27 mouse cellular contexts compared by ENCODE assay signal in the genomic region with DNA sequence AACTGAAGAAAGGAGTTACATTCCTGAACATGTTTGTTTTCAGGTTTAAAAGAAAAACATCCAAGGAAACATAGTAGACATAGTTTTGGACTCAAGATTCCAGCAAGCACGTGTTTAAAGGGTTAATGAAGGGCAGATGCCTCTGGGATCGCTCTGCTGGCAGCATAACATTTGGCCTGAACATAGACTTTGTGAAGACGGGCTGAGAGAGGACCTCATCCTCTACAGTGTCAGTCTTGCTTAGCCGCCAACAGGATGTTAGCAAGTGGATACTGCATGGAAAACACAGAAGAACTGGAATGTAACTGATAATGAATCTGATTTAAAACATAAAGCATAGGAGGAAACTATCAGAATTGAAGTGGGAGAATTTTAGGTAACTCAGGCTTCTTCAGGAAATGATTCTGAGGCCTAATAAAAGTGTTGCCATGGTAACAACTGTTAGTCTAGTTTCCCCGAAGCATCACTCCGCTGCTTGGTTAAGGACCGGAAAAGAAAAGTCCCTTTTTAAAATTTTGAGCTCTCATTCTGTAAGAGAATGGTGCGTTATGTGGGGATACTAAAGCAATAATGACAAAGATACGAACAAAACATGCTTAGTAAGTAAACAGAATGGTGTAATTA. TPM values are rescaled to one million over a fixed set of nuclear protein-coding genes. Genes with fewer than 3 reads are reported as not detected.
DNase-seq lines count a peak whose midpoint lies in the region; ATAC-seq and TF ChIP-seq lines count a peak whose summit lies in the region.
"Had no signal": no experiment of that assay in that cellular context is flagged by ENCODE, and none has a peak within 500 bp of the region (broad histone marks: within the 10 kb centered on the region; RNA-seq: fewer than 3 reads in every experiment).

No protein-coding gene starts in this region.

- H3K4me3 ChIP-seq in hindbrain, postnatal 0 days (ENCODE audit: low read length) = no peak overlapping the region
- H3K4me3 ChIP-seq in hindbrain, embryonic 13.5 days = no peak overlapping the region
- H3K4me3 ChIP-seq in lung, postnatal 0 days (ENCODE audit: low read depth, low read length) = no peak overlapping the region
- H3K4me3 ChIP-seq: embryonic facial prominence, embryonic 12.5 days; forebrain, embryonic 13.5 days; heart, embryonic 15.5 days; limb, embryonic 10.5 days; limb, embryonic 15.5 days; liver, embryonic 13.5 days had no signal

- H3K36me3 ChIP-seq in hindbrain, postnatal 0 days (ENCODE audit: insufficient read depth, low read length) = no peaks in the 10 kb centered on the region
- H3K36me3 ChIP-seq in hindbrain, embryonic 13.5 days = no peaks in the 10 kb centered on the region
- no peaks in the 10 kb centered on the region for H3K36me3 ChIP-seq in lung, postnatal 0 days (ENCODE audit: insufficient read depth, low read length)
- H3K36me3 ChIP-seq: embryonic facial prominence, embryonic 12.5 days; heart, embryonic 15.5 days; limb, embryonic 10.5 days; limb, embryonic 15.5 days; liver, embryonic 13.5 days had no signal

- 41% methylated on average over 9 of the region's 9 CpGs for WGBS in hindbrain, postnatal 0 days
- 65% methylated on average over 9 of the region's 9 CpGs for WGBS in hindbrain, embryonic 13.5 days
- WGBS in lung, postnatal 0 days = 60% methylated on average over 9 of the region's 9 CpGs

- TF ChIP-seq CTCF in hindbrain, postnatal 0 days (IDR thresholded peaks at IDR 0.05; ENCODE audit: low read depth) = no peak
- TF ChIP-seq CTCF in lung, postnatal 0 days (IDR thresholded peaks at IDR 0.05) = no peak

- H3K27me3 ChIP-seq in hindbrain, postnatal 0 days (ENCODE audit: insufficient read depth, low read length) = no peaks in the 10 kb centered on the region
- H3K27me3 ChIP-seq in hindbrain, embryonic 13.5 days = no peaks in the 10 kb centered on the region
- H3K27me3 ChIP-seq in lung, postnatal 0 days (replicated peaks; ENCODE audit: insufficient read depth, low read length) = no peaks in the 10 kb centered on the region
- H3K27me3 ChIP-seq: embryonic facial prominence, embryonic 12.5 days; forebrain, embryonic 13.5 days; heart, embryonic 15.5 days; limb, embryonic 15.5 days; liver, embryonic 13.5 days had no signal

- peak; percentile 67; the same call in 1 of the 2 replicates for ATAC-seq in frontal cortex, adult (ENCODE audit: low TSS enrichment)
- peak; percentile 58; the same call in 1 of the 2 replicates for ATAC-seq in hindbrain, postnatal 0 days
- no peak for ATAC-seq in hindbrain, embryonic 13.5 days (ENCODE audit: low FRiP score)
- no peak for ATAC-seq in lung, postnatal 0 days
- ATAC-seq: forebrain, embryonic 13.5 days had no signal

- no peak overlapping the region for H3K9ac ChIP-seq in hindbrain, postnatal 0 days (replicated peaks; ENCODE audit: low read length)
- H3K9ac ChIP-seq in hindbrain, embryonic 13.5 days = no peak overlapping the region
- no peak overlapping the region for H3K9ac ChIP-seq in lung, postnatal 0 days (replicated peaks; ENCODE audit: low read depth)
- H3K9ac ChIP-seq: embryonic facial prominence, embryonic 12.5 days; forebrain, embryonic 13.5 days; heart, embryonic 15.5 days; limb, embryonic 15.5 days; liver, embryonic 13.5 days had no signal

- no peak for TF ChIP-seq EP300 in lung, postnatal 0 days (IDR thresholded peaks at IDR 0.05)

- 0 out of 2 replicates have a peak, but pooled peaks cover 2% of the 10 kb centered on the region for H3K4me1 ChIP-seq in hindbrain, postnatal 0 days (ENCODE audit: insufficient read depth, low read length)
- H3K4me1 ChIP-seq in hindbrain, embryonic 13.5 days (replicated peaks) = no peaks in the 10 kb centered on the region
- H3K4me1 ChIP-seq in lung, postnatal 0 days (ENCODE audit: insufficient read depth, low read depth, low read length) = no peaks in the 10 kb centered on the region
- H3K4me1 ChIP-seq: embryonic facial prominence, embryonic 12.5 days; forebrain, embryonic 13.5 days; heart, embryonic 15.5 days; limb, embryonic 10.5 days; limb, embryonic 15.5 days; liver, embryonic 13.5 days had no signal

- H3K4me2 ChIP-seq in hindbrain, postnatal 0 days (ENCODE audit: low read depth, low read length) = no peak overlapping the region
- H3K4me2 ChIP-seq in hindbrain, embryonic 13.5 days = no peak overlapping the region
- no peak overlapping the region for H3K4me2 ChIP-seq in lung, postnatal 0 days (replicated peaks; ENCODE audit: low read depth, low read length)
- H3K4me2 ChIP-seq: embryonic facial prominence, embryonic 12.5 days; forebrain, embryonic 13.5 days; heart, embryonic 15.5 days; limb, embryonic 15.5 days; liver, embryonic 13.5 days had no signal

- no peak for DNase-seq in frontal cortex, postnatal 25 days (ENCODE audit: low spot score in 2 of 2)
- peak; percentile 70 for DNase-seq in hindbrain, postnatal 0 days (ENCODE audit: low spot score)
- peak; percentile 5 for DNase-seq in right cerebral cortex, postnatal 4 days
- no peak for DNase-seq in right cerebral cortex, postnatal 25 days
- DNase-seq in telencephalon, adult 2 months (ENCODE audit: low read depth, low spot score) = peak; percentile 41
- no peak for DNase-seq in lung, postnatal 0 days (ENCODE audit: low spot score)
- DNase-seq: adrenal gland, postnatal 25 days; B cell, adult 2 months; cerebellum, adult 11 months; cerebellum, adult 9-10 months; cerebellum, postnatal 36 days; gastrocnemius, postnatal 10 days; kidney, adult 11 months; kidney, postnatal 14 days; layer of hippocampus, adult 9-11 months; liver, embryonic 13.5 days; lung, adult 18-20 months; right cerebral cortex, adult 18-20 months; thymus, postnatal 14 days had no signal

- H3K27ac ChIP-seq in hindbrain, postnatal 0 days = no peak overlapping the region
- no peak overlapping the region for H3K27ac ChIP-seq in hindbrain, embryonic 13.5 days
- H3K27ac ChIP-seq in lung, postnatal 0 days (ENCODE audit: low read length) = no peak overlapping the region
- H3K27ac ChIP-seq: embryonic facial prominence, embryonic 12.5 days; forebrain, embryonic 13.5 days; heart, embryonic 15.5 days; limb, embryonic 10.5 days; limb, embryonic 15.5 days; liver, embryonic 13.5 days; macrophage had no signal

- H3K9me3 ChIP-seq in hindbrain, postnatal 0 days (ENCODE audit: low read length) = no peaks in the 10 kb centered on the region
- H3K9me3 ChIP-seq in hindbrain, embryonic 13.5 days = no peaks in the 10 kb centered on the region
- H3K9me3 ChIP-seq in lung, postnatal 0 days (ENCODE audit: low read length) = no peaks in the 10 kb centered on the region
- H3K9me3 ChIP-seq: embryonic facial prominence, embryonic 12.5 days; forebrain, embryonic 13.5 days; heart, embryonic 15.5 days; limb, embryonic 10.5 days; limb, embryonic 15.5 days; liver, embryonic 13.5 days had no signal

RNA-seq across cellular contexts. Expression of a gene that starts 56.5 kb away (rescaled TPM):
- 3.2 and 3.5 TPM in 2 replicates for total RNA-seq in hindbrain, postnatal 0 days (2014; rRNA removed)
- polyA plus RNA-seq in hindbrain, postnatal 0 days (2015; fragmentation: Nextera tagmentation; extraction: Ambion mirVana) = 4.8 and 7.3 TPM in 2 replicates
- polyA plus RNA-seq in hindbrain, embryonic 13.5 days (2015; fragmentation: Nextera tagmentation; extraction: Ambion mirVana) = 11.6 and 13.8 TPM in 2 replicates
- polyA plus RNA-seq in lung, postnatal 0 days (2015; fragmentation: Nextera tagmentation; extraction: Ambion mirVana) = 2.6 and 2.9 TPM in 2 replicates

Comparison
In these comparisons a context has a peak if more than half of its experiments do, and no peak if none do; other contexts are left out.
1. ATAC-seq: peak in frontal cortex, adult (single experiment) and hindbrain, postnatal 0 days (single experiment); none in hindbrain, embryonic 13.5 days (single experiment) and lung, postnatal 0 days (single experiment).
2. DNase-seq: peak in hindbrain, postnatal 0 days (single experiment), right cerebral cortex, postnatal 4 days (single experiment) and telencephalon, adult 2 months (single experiment); none in frontal cortex, postnatal 25 days (0 of 2), right cerebral cortex, postnatal 25 days (single experiment) and lung, postnatal 0 days (single experiment).